Mouse (Mus musculus) cortical plate, adult 2 months (tissue): ENCODE data around the gene C1rl.

Experiments used
- CTCF ChIP-seq: fragments of 200-500 bp; IDR thresholded peaks from 2 replicates; pipeline ENCODE4 v1.5.1; 2011; ENCODE audit warnings: mild to moderate bottlenecking, control low read depth, low read length; ENCODE audit not compliant: insufficient read depth; ENCODE audit errors: extremely low read depth
- POLR2A ChIP-seq: fragments of 200-500 bp; IDR thresholded peaks from 2 replicates; pipeline ENCODE4 v1.6.1; 2011; ENCODE audit warnings: mild to moderate bottlenecking, low read length, control low read depth; ENCODE audit not compliant: insufficient read depth; ENCODE audit errors: extremely low read depth

DNA sequence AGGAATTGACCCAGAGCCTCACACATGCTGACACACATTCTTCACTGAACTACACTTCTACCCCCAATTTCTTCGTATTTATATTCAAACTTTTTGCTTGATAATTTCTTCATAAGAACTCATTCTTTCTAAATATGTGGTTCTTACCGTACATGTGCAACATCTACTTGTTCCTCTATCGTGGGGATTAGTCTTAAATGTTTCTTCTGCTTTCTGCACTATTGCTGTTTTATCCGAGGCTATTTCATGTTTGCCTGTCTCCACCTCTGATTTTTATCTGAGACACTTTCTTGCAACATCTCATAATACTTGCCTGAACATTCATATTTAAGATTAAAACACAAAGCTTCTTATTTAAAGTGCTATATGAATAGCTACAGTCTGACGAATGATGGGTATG is 3.1 kb downstream of the C1rl start:
- TF ChIP-seq CTCF = no peak
- TF ChIP-seq POLR2A = no peak
